Mouse (Mus musculus) left cerebral cortex, adult 2 months (tissue): ENCODE measurements around the gene Cckar. TPM values are rescaled to one million over a fixed set of nuclear protein-coding genes. Genes with fewer than 3 reads are reported as not detected.

Source experiments
- DNase-seq, 2 experiments: peaks; one replicate each; pipeline ENCODE4 v3.0.0; 2021 to 2022; ENCODE audit warnings: low spot score in 2 of 2, mixed read lengths in 1 of 2; ENCODE audit errors: extremely low spot score in 1 of 2
- H3K27ac ChIP-seq: fragments of 200-600 bp; 2 replicates; pipeline ENCODE4 v1.8.1; 2022
- H3K4me3 ChIP-seq: fragments of 200-600 bp; 2 replicates; pipeline ENCODE4 v1.8.1; 2022
- CTCF ChIP-seq: fragments of 200-600 bp; IDR thresholded peaks from 2 replicates; pipeline ENCODE4 v1.8.1; 2022; ENCODE audit warnings: antibody characterized with exemption, mild to moderate bottlenecking, moderate library complexity
- intact Hi-C: fragments of 180-260 bp; cut with DNase I; formaldehyde crosslinking; loops from one replicate; pipeline ENCODE4 v1.15.1; 2025
- long read RNA-seq, 2 experiments: library from polyadenylated mRNA; stranded (forward); transcript quantifications; one replicate each; pipeline ENCODE4 v2.0.0; 2021; ENCODE audit warnings: borderline mapping rate in 2 of 2
- total RNA-seq, 2 experiments: library from RNA; stranded (reverse); gene quantifications; 2 replicates each; pipeline ENCODE4 v1.2.3; 2021

Gene Cckar
- under 1 TPM in 1 of 2 experiments, not detected in 1; 0.23 TPM for total RNA-seq
- long read RNA-seq, experiment 1, result 0 reads
- long read RNA-seq, experiment 2, result 0 reads

DNA sequence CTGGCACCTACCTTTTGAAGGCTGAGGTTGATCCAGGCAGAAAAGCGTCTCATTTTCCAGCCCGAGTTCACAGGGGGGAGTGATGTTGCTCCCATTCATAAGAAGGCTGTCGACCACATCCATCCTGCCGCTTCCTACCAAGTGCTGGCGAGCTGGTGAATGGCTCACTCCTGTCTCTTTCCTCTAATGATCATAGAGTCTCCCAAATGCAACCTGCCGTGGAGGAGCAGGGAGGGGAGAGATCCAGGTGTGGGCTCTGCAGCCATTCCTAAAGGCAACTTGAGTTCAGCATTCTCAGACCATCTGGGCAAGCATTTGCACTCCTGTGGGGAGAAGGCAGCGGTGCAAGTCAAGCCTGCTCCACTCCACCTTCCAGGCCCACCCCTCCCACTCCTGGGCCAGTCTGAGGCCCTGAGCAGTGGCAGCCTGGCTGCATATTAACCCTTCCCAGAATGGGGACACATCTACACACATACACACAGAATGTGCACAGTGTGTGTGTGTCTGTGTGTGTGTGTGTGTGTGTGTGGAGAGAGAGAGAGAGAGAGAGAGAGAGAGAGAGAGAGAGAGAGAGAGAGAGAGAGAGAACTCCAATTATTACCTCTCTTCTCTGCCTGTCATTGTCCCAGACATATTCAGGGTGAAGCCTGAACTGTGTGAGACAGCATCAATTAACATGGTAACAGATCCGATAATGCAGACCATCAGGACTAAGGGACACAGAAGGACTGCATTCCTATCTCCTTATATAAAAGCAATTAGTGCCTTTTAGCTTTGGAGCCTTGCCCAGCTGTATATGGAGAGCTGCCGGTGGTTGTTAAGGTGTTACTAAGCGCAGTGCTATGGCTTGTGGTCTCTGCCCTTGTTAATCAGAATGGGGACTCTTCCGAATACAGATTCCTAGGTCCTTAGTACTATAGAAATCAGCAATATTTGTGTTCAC lies at the start of gene Cckar:
Gene Cckar, minus strand, starts transcription at position 471 of the 943 bp plus-strand sequence.
- Histone ChIP-seq H3K27ac (no peak within 1 kb of the TSS), H3K4me3 (no peak within 1 kb of the TSS)
- DNase-seq, result no peak
- TF ChIP-seq CTCF, result no peak
- intact Hi-C loops, result no loop called here

DNA sequence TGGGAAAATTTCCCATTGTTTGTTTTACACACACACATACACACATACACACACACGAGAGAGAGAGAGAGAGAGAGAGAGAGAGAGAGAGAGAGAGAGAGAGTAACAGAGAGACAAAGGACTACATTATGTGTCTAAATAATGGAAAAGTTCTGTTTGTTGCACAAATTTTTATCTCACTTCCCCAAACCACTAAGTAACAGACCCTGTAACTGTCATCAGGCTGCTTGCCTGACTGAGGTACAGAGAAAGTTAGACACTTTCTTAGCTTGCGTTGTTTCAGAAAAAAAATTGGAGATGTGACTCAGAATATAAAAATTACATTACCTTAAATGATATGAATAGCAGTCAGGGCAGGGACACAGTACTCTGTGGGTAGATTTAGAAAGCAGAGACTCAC lies 36.6 kb upstream of the Cckar start:
- intact Hi-C loops, result no loop called here
- TF ChIP-seq CTCF, result no peak
- no peak for DNase-seq

DNA sequence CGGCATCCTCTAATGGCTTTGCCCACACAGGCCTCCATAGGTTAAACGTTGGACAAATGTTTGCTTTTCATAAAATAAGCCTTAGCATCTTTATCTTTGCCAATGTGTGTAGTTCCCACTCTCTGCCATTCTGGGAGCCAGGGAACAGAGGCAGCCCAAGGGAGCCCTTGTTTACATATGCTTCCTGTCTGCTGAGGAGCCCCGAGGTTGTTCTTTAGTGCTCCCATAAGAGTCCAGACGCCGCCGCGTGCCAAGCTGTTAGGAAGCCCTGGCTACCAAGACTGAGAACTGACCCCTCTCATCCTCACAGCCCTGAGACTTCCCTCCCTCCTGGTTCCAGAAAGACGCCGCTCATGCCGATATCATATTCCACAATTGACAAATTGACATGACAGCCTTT lies 25.4 kb upstream of the Cckar start:
- intact Hi-C loops, result no loop called here
- no peak for DNase-seq
- no peak for TF ChIP-seq CTCF
- no peak overlapping the region for H3K27ac ChIP-seq
- no peak overlapping the region for H3K4me3 ChIP-seq

More for the DNA sequence above, 36.6 kb upstream of the Cckar start:
- H3K27ac ChIP-seq, result no peak overlapping the region
- H3K4me3 ChIP-seq, result no peak overlapping the region

DNA sequence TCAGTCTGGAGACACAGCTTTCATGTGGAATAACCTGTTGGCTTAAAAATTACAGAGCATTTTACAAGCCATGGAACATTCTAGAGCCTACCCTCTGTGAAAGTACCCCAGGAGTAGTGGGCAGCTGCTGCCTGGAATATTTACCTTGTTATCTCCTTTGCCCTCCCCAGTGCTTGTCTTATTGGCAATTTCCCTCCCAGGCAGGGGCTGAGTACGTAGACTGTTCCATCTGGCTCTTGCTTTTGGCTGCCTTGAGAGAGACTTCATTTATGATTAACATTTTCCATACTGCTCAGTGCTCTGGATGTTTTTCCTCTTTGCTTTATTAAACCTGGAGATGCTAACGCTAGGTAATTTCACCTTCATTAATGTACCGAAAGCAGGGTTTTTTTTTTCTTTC lies 20.1 kb upstream of the Cckar start:
- DNase-seq, result no peak
- intact Hi-C loops, result no loop called here
- no peak for TF ChIP-seq CTCF
- Histone ChIP-seq H3K27ac (no peak overlapping the region), H3K4me3 (no peak overlapping the region)

DNA sequence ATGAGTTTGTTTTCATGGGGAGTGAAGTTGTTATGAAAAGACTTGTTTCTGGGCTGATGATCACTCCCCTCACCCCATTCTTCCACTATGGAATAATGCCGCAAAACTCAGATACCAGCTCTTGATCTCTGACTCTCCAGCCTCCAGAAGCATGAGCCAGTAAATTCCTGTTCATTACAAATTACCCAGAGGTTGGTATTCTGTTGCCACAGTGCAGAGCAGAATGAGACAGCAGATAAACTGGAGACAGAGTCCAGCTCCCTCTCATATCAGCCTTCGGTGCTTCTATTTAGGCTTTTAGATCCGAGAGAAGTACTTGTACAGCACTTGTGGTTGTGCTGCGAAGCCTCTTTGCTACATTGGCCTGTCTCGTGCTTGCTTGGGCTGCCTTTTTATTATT lies 18.5 kb upstream of the Cckar start:
- no peak for DNase-seq
- no peak for TF ChIP-seq CTCF
- intact Hi-C loops, result no loop called here

DNA sequence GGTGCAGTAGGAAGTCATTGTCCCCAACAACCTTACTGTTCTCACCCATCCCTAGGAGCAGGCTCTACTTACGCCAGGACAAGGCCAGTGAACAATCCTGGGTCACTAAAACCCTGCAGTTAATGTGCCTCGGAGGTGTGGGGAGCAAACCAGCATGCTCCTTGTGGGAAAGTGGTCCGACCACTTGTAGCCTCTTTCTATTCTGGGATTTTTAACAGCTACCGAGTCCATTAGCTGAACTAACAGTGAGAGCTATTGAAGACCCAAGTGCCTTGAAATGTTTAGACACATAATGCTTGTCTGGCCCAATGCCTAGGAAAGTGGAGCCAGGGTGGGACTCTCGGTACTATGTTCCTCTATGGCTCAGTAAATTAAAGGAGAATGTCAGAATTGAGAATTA lies 9.0 kb upstream of the Cckar start:
- Histone ChIP-seq H3K4me3 (no peak overlapping the region), H3K27ac (no peak overlapping the region)
- intact Hi-C loops, result no loop called here
- no peak for DNase-seq
- no peak for TF ChIP-seq CTCF

More for the DNA sequence above, 18.5 kb upstream of the Cckar start:
- Histone ChIP-seq H3K4me3 (no peak overlapping the region), H3K27ac (no peak overlapping the region)

DNA sequence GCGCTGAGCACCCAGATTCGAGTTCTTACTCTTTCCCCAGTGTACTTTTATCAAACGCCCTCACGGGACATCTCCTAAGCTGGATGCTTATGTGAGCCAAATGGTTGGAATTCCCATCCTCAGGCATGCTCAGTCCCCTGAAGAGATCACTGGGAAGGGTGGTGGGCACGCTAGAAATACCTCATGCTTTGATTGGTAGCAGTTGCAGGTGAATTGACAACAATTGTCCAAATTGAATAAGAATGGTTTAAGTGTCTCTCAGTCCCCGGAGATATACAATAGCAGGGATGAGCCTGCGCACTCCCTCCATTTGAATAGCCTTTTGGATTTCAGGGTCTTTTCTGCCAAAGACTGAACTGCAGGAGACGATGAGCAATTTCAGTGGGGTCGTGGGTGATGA lies 3.8 kb upstream of the Cckar start:
- Histone ChIP-seq H3K27ac (no peak overlapping the region), H3K4me3 (no peak overlapping the region)
- no peak for DNase-seq
- intact Hi-C loops, result no loop called here
- no peak for TF ChIP-seq CTCF

DNA sequence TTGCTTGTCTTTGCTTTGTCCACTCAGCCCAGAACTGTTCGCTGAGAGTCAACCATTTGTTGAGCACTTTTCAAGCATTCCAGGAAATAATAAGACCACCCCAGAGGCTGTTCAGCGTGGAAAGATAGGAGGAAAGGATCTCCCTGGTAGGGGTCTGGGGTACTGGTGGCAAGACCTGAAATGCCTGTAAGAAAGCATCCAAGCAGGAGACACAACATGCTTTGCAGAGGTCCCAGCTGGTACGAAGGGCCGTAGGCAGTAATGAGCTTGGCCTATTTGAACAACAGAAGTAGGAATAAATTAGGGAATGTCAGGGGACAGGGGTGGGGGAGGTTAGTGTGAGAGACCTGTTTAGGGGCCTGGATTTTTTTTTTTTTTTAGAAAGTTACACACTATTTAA lies 686 bp upstream of the Cckar start:
- Histone ChIP-seq H3K4me3 (no peak overlapping the region), H3K27ac (no peak overlapping the region)
- intact Hi-C loops, result no loop called here
- no peak for DNase-seq
- no peak for TF ChIP-seq CTCF

DNA sequence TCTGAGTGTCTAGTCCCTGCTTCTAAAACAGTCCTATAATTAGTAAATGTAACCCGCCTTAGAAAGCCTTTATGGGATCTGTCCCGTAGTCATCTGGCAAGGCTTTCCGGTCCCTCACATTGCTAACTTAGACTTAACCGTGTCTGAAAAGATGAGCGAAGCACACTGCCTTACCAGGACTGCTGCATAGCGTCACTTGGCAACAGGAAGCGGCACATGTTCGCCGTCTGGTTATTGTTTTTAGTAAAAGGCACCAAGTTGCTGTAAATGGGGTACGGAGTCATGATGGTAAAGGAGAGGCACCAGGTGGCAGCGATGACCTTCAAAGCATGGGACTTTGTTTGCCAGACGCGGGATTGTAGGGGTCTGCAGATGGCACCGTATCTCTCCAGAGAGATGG lies 4.8 kb downstream of the Cckar start:
- H3K27ac ChIP-seq, result no peak overlapping the region
- TF ChIP-seq CTCF, result no peak
- intact Hi-C loops, result no loop called here
- DNase-seq, result no peak
- H3K4me3 ChIP-seq, result no peak overlapping the region

DNA sequence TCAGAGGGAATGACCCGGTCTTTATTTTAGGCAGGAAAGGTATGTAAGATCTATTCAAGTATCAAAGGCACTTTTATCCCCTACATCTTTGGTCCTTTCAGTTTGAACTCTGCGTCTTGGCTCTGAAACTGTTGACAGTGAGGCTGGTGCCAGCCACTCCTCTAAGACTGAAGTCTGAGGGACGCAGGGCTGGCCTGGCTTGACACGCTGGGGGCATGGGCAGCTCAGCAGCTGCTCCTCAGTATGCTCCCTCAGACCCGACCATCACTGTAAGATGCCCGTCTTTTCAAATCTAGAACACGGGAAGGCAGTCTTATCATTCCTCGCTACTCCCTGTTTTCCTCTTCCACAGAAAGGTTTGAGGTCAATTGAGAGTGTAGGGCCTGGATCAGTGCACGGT lies 9.7 kb downstream of the Cckar start:
- intact Hi-C loops, result no loop called here
- no peak for TF ChIP-seq CTCF
- DNase-seq, result no peak

DNA sequence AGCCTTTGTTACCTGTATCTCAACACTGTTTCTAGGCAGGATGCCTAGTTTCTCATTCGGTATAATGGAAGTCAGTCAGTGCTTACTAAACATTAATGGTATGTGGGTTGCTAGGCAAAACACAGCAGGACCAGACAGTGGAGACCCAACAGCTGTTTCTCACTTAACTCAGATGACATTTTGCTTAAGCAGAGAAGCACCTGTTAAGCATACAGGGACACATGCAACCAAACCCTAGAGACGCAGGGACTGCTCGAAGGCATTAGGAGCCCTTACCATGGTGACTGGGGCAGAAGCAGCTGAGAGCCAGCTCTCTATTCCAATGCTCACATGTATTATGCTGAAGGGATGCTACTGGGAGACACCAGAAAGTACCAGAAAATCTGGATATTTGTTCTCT lies 10.8 kb downstream of the Cckar start:
- no peak for TF ChIP-seq CTCF
- DNase-seq, result no peak
- H3K27ac ChIP-seq, result no peak overlapping the region
- H3K4me3 ChIP-seq, result no peak overlapping the region
- intact Hi-C loops, result no loop called here

More for the DNA sequence above, 9.7 kb downstream of the Cckar start:
- Histone ChIP-seq H3K4me3 (no peak overlapping the region), H3K27ac (no peak overlapping the region)

DNA sequence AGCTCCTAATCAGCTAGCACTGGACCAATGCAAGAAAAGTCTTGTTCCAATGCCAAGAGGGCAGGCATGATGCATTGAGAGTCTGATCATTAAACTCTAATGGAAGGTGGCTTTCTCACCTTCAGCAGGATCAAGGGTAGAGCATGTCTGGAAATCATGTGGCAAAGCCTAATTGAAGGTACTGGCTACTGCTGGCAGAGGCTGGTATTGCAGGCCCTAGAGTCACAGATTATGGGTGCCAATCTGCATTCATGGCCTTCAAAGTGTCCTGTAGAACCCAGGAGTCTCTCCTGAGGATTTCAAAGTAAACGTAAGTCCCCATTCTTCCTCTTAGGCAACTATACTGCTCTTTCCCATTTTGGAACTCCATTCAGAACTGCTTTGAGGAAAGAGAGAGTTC lies 14.8 kb downstream of the Cckar start:
- intact Hi-C loops, result no loop called here
- DNase-seq, result no peak
- Histone ChIP-seq H3K4me3 (no peak overlapping the region), H3K27ac (no peak overlapping the region)
- peak; percentile 4; the same call in 1 of the 2 replicates for TF ChIP-seq CTCF

DNA sequence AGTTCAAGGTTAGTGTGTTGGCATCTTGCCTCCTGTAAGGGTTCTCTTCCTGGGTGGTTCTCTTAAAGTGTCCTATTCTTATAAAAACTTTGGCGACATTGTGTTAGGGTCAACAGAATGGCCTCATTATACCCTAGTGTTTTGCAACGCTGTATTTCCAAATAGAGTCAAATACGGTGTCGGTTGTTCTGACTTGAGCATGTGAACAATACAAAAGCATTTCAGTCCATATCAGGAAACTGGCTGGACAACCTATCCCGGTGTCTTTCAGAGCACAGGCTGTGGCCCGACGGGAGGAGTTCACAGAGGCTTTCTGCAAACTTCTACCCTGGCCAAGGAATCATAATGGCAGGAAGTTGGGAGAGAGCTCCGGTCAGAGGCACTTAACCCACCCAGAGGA lies 15.4 kb downstream of the Cckar start:
- H3K27ac ChIP-seq, result no peak overlapping the region
- intact Hi-C loops, result no loop called here
- no peak overlapping the region for H3K4me3 ChIP-seq
- no peak for DNase-seq
- no peak for TF ChIP-seq CTCF
